Mouse (Mus musculus) brain, embryonic 14.5 days (tissue): ENCODE data around the gene Fbrsl1.

Experiments used
- CTCF ChIP-seq: fragments of 200-500 bp; IDR thresholded peaks from 2 replicates; pipeline ENCODE4 v1.5.1; 2012; ENCODE audit warnings: inconsistent platforms, mild to moderate bottlenecking, moderate library complexity, borderline replicate concordance; ENCODE audit not compliant: insufficient read depth, insufficient read length; ENCODE audit errors: extremely low read depth
- POLR2A ChIP-seq: fragments of 200-500 bp; IDR thresholded peaks from 2 replicates; pipeline ENCODE4 v1.6.1; 2012; ENCODE audit warnings: mild to moderate bottlenecking, inconsistent platforms, borderline replicate concordance; ENCODE audit not compliant: poor library complexity, insufficient read depth, insufficient read length, severe bottlenecking; ENCODE audit errors: extremely low read depth

- no peak for TF ChIP-seq POLR2A
- TF ChIP-seq CTCF = no peak
These were observed 39.6 kb upstream of the Fbrsl1 start for GRCm38 (mm10) chr5:110487943-110488342.
